Mouse (Mus musculus): ENCODE results near the gene Prkn.

- TF ChIP-seq CTCF (IDR thresholded peaks at IDR 0.05; ENCODE audit: low read depth, low read length) (no peak), POLR2A (IDR thresholded peaks at IDR 0.05; ENCODE audit: extremely low read depth, insufficient read depth, low read length) (no peak)
Measured at GRCm38 (mm10) chr17:11885601-11886000, 1045.4 kb downstream of the Prkn start.

Measured in liver, adult 2 months (tissue).